Mouse (Mus musculus): Measurements from ENCODE around the gene Mapk12.

The Mapk12 gene

GRCm38 (mm10) chr15:89140659-89141252 lies at the start of gene Mapk12:
Mapk12 (minus strand) TSS chr15:89140703.
- in situ Hi-C loops (cut with MboI; ENCODE audit: low pct_unique_long_range_greater_than_20kb in 1 of 2, low sequenced_read_pairs in 2 of 2, unreplicated experiment in 1 of 2), result no loop called here

GRCm38 (mm10) chr15:89184937-89185227 lies 44.4 kb upstream of the Mapk12 start:
- in situ Hi-C loops (cut with MboI; ENCODE audit: low pct_unique_long_range_greater_than_20kb in 1 of 2, low sequenced_read_pairs in 2 of 2, unreplicated experiment in 1 of 2), result no loop called here

DNA sequence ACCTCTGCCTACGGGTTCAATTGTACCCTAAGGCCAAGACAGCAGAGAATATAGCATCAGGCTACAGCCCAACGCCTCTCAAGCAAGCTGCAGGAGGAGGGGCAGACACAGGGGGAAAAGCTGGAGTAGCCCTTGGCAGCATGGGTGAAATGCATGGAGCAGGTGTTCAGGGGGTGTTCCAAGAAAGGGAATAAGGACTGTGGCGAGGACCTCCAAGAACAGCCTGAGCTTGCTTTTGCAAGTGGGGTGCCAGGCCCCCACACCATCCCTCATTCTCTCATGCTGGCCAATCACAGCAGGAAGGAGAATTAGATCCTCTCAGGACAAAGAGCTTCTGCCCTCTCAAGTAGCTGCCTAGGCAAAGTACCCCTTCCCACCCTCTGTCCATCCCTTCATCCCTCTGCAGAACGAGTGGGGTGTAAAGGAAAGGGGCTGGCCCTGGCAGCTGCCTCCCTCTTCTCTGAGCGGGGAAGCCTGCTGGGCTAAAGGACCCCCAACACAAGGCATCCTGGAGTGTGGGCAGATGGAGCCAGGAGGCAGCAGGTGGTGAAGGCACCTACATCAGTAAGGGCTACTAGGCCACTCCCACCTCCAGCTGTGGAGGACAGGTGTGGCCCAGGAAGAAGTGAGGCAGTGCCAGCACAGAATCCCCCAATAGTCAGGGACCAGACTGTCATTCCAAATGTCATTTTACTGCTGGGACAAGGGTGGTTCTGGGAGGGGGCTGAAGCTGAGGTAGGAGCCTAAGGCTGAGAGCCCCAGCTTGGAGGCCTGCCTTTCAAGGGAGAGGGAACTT lies 43.8 kb upstream of the Mapk12 start:
- in situ Hi-C loops (cut with MboI; ENCODE audit: low pct_unique_long_range_greater_than_20kb in 1 of 2, low sequenced_read_pairs in 2 of 2, unreplicated experiment in 1 of 2), result no loop called here

DNA sequence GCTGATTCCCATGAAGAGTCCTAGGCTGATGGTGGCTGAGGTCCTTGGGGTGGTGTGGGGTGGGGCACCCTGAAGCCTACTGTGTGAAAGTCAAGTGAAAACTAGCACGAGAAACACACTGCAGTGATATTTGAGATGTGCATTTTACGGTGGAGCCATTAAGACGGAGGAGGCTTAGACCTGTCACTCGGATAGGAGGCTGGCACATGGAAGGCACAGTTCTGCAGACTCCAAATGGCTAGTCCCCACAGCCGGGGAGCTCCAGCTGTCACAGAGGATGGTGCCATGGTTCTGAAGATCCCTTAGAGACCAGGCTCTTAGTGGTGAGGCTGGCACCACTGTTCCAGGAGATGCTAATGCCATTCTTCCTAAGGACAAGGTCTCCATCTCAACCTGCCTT lies 42.3 kb upstream of the Mapk12 start:
- in situ Hi-C loops (cut with MboI; ENCODE audit: low pct_unique_long_range_greater_than_20kb in 1 of 2, low sequenced_read_pairs in 2 of 2, unreplicated experiment in 1 of 2), result no loop called here

DNA sequence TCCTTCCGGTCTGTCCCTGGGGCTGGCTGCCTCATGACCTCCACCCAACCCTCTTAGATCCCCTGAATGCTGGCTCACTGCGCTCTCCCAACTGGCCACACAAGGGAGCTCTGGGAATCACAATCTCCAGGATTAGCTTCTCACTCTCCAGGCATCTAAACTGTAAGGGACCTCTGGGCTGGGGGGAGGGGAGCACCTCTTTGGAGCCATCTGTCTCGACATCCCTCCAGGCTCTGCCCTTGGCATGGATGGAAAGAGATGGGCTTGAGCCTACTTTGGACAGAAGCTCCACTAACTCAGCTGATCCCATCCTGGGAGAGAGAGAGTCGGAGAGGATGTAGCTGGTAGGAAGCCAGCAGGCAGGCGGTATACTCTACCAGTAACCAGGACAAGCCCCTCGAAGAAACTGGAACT lies 41.8 kb upstream of the Mapk12 start:
- in situ Hi-C loops (cut with MboI; ENCODE audit: low pct_unique_long_range_greater_than_20kb in 1 of 2, low sequenced_read_pairs in 2 of 2, unreplicated experiment in 1 of 2), result no loop called here

DNA sequence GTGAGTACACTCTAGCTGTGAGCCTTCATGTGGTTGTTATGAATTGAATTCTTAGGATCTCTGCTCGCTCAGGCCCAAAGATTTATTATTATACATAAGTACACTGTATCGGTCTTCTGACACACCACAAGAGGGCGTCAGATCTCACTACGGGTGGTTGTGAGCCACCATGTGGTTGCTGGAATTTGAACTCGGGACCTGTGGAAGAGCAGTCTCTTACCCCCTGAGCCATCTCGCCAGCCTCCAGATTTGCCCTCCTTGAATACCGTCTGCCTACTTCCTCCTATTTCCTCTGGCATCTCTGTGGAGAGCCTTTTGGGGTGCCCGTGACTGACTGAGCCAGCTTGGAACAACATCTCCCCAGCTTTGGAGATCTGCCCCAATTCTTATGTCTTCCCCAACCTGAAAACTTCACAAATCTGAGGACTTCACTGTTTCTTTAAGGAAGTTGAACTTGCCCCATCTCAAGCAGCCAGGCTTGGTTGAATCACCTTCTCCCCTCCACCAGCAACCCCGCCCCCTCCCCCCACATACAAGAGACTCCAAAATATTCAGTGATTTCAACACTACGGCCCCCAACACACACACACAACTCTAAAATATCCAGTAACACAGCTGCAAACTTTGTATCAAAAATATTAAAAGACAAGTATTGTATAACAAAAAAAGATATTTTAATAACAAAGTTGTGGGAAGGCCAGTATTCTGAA lies 41.2 kb upstream of the Mapk12 start:
- in situ Hi-C loops (cut with MboI; ENCODE audit: low pct_unique_long_range_greater_than_20kb in 1 of 2, low sequenced_read_pairs in 2 of 2, unreplicated experiment in 1 of 2), result no loop called here

DNA sequence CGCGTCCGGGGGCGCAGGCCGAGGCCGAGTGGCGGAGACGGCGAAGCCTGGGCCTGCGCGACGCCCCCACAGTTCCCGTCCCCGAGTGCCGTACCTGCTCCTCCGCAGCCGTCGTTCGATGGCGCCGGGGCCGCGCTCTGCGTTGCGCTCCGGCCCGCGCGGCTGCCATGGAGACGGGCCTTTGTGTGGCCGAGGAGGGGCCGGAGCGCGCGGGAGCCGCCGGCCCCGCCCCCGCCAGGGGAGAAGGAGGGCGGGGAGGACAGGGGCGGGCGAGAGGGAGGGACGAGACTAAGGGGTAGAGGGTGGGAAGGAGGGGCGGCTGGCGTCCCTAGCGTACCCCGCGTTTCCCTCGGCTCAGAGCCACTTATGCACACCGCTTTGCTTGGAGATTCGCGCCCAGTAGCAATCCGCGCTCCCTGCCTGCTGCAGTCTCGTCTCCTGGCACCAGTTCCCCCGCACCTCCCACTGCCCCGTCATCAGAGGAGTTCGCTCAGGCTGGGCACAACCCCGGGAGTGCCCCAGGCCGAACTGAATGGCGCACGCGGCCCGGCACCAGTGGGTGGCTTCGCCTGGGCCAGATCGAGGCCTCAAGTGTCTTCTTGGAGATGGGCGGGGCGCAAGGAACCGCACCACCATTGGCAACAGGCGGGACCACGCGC lies 40.2 kb upstream of the Mapk12 start, which contains the start of gene Plxnb2:
TSS of gene Plxnb2 (minus strand) at position 218 of the 659 bp plus-strand sequence.
- in situ Hi-C loops (cut with MboI; ENCODE audit: low pct_unique_long_range_greater_than_20kb in 1 of 2, low sequenced_read_pairs in 2 of 2, unreplicated experiment in 1 of 2), result no loop called here

DNA sequence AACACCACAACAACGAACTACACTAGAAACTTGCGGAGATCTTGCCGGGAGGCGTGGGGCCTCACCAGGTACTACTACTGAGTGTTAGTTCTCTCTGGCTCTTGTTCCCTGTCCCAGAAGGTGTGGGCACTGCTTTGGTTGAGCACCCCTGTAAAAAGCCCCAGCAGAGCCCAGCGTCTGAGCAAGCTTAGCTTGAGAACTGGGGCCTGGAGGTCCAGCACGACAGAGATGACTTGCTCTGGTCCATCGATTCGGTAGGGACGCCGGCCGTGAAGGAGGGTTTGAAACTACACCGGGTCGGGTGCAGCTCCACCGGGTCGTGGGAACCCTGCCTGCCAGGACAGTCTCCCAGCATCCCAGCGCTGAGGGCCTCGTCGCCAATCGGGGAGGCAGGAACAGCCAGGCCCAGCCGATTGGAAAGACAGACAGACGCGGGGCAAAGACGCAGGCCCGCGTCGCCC lies 39.6 kb upstream of the Mapk12 start:
- in situ Hi-C loops (cut with MboI; ENCODE audit: low pct_unique_long_range_greater_than_20kb in 1 of 2, low sequenced_read_pairs in 2 of 2, unreplicated experiment in 1 of 2), result no loop called here

DNA sequence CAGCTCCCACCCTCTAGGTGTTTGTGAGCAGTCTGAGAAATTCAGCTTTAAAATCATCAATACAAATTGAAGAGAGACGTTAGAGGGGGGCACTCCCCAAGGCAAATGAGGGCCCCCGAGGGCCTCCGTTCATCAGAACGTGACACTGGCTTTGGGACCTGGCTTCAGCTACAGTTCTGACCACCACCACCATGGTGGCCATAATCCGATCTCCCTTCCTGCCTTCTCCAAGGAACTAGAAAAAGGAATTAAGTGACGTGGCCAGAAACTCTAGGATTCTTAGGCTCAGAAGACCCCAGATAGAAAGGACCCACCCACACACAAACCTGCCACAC lies 39.1 kb upstream of the Mapk12 start:
- in situ Hi-C loops (cut with MboI; ENCODE audit: low pct_unique_long_range_greater_than_20kb in 1 of 2, low sequenced_read_pairs in 2 of 2, unreplicated experiment in 1 of 2), result no loop called here

GRCm38 (mm10) chr15:89178954-89179629 lies 38.6 kb upstream of the Mapk12 start:
- in situ Hi-C loops (cut with MboI; ENCODE audit: low pct_unique_long_range_greater_than_20kb in 1 of 2, low sequenced_read_pairs in 2 of 2, unreplicated experiment in 1 of 2), result no loop called here

DNA sequence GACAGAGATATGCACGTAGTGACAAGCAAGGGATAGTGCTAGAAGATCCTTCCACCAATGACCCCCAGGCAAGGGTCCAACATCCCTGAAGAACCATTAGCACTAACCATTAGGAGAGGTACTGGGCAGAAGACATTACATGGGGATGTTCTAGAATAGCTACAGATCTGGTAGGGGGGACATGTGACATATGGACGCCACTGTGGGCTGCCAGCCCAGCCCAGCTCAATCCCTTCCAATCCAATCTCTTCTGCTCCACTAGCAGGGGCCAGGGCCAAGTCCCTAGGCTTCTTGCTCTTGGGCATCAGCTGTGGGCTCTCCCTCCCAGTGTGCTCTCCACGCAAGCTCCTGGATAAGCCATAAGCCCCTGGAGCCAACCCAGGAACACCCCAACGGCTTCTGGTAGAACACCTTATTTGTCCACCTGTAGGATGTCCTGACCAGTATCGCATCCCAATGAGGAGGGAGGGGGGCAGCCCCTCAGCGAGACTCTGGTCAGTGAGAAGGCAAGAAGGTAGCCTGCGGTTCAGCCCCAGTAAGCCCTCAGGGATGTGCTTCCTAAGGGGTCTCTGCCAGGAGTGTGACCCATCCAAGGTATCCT lies 37.9 kb upstream of the Mapk12 start:
- in situ Hi-C loops (cut with MboI; ENCODE audit: low pct_unique_long_range_greater_than_20kb in 1 of 2, low sequenced_read_pairs in 2 of 2, unreplicated experiment in 1 of 2), result no loop called here

DNA sequence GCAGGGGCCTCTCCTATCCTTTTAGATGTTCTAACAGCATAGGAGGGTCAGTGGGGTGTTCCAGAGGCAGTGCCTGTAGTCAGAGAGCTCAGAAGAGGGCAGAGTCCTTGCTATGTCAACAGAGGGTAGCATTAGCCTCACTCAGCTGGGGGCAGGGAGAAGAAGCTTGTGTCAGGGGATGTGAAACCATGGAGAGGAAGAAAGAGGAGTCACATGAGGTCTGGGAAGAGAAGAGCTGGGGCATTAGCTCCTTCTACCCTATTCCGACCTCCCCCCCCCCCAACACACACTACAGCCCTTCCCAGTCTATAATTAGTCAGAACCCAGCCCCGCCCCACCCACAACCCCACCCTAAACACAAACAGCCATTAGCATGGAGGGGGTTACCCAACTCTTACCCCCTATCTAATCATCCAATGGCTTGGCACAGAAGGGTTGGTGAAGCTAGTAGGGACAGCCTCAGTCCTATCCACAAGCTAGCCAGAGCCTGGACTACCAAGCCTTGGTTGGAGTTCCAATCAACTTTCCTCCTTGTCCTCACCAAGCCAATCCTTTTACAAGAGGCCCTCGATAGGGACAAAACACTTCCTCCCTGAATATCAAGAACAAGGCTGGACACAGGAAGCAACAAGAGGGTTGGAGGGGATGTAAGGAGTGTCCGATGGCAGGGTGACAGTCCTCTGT lies 37.2 kb upstream of the Mapk12 start:
- in situ Hi-C loops (cut with MboI; ENCODE audit: low pct_unique_long_range_greater_than_20kb in 1 of 2, low sequenced_read_pairs in 2 of 2, unreplicated experiment in 1 of 2), result no loop called here

GRCm38 (mm10) chr15:89177121-89177520 lies 36.6 kb upstream of the Mapk12 start:
- in situ Hi-C loops (cut with MboI; ENCODE audit: low pct_unique_long_range_greater_than_20kb in 1 of 2, low sequenced_read_pairs in 2 of 2, unreplicated experiment in 1 of 2), result no loop called here

- in situ Hi-C loops (cut with MboI; ENCODE audit: low pct_unique_long_range_greater_than_20kb in 1 of 2, low sequenced_read_pairs in 2 of 2, unreplicated experiment in 1 of 2), result no loop called here
These were observed 35.1 kb upstream of the Mapk12 start for GRCm38 (mm10) chr15:89175411-89176155.

- in situ Hi-C loops (cut with MboI; ENCODE audit: low pct_unique_long_range_greater_than_20kb in 1 of 2, low sequenced_read_pairs in 2 of 2, unreplicated experiment in 1 of 2), result no loop called here
These were observed 34.4 kb upstream of the Mapk12 start for GRCm38 (mm10) chr15:89174889-89175339.

DNA sequence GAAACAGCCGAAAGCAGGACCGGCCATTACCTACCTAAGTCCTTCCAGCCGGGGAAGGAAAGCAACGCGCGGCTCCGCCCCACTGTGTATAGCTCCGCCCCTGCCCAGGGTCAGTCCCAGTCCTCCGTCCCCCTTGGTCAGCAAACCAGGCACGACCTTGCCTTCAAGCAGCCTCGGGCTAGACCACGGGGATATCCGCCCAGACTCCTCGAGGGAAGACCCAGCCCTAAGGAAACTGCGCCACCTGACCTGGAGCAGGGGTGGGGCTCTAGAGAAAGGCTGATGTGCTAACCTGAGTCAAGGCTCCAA lies 33.4 kb upstream of the Mapk12 start:
- in situ Hi-C loops (cut with MboI; ENCODE audit: low pct_unique_long_range_greater_than_20kb in 1 of 2, low sequenced_read_pairs in 2 of 2, unreplicated experiment in 1 of 2), result no loop called here
